Mouse (Mus musculus): Measurements from ENCODE around the gene Hyal3.
A peak's percentile ranks its signal among the peaks of the same experiment; 100 is the strongest.

The Hyal3 gene

GRCm38 (mm10) chr9:107617461-107617860 lies 36.8 kb downstream of the Hyal3 start:
- DNase-seq (ENCODE audit: low spot score) = no peak

- no peak for DNase-seq (ENCODE audit: low spot score)
These were observed 37.5 kb downstream of the Hyal3 start for GRCm38 (mm10) chr9:107618098-107618497.

GRCm38 (mm10) chr9:107618778-107619545 lies 38.3 kb downstream of the Hyal3 start:
- DNase-seq (ENCODE audit: low spot score) = peak; percentile 76

- peak; percentile 72 for DNase-seq (ENCODE audit: low spot score)
These were observed 38.9 kb downstream of the Hyal3 start for GRCm38 (mm10) chr9:107619546-107619879.

- no peak for DNase-seq (ENCODE audit: low spot score)
These were observed 40.3 kb downstream of the Hyal3 start for GRCm38 (mm10) chr9:107620954-107621353.

- DNase-seq (ENCODE audit: low spot score) = no peak
These were observed 43.9 kb downstream of the Hyal3 start for GRCm38 (mm10) chr9:107624539-107624938.

- DNase-seq (ENCODE audit: low spot score) = no peak
These were observed 44.3 kb downstream of the Hyal3 start for GRCm38 (mm10) chr9:107624951-107625350.

GRCm38 (mm10) chr9:107625351-107626128 lies 44.9 kb downstream of the Hyal3 start:
- no peak for DNase-seq (ENCODE audit: low spot score)

GRCm38 (mm10) chr9:107626158-107626843 lies 45.7 kb downstream of the Hyal3 start:
- DNase-seq (ENCODE audit: low spot score) = no peak

- peak; percentile 77 for DNase-seq (ENCODE audit: low spot score)
These were observed 46.2 kb downstream of the Hyal3 start for GRCm38 (mm10) chr9:107626844-107627277.

- no peak for DNase-seq (ENCODE audit: low spot score)
These were observed 47.0 kb downstream of the Hyal3 start for GRCm38 (mm10) chr9:107627387-107628255.

GRCm38 (mm10) chr9:107628721-107629410 lies 48.2 kb downstream of the Hyal3 start:
- no peak for DNase-seq (ENCODE audit: low spot score)

- no peak for DNase-seq (ENCODE audit: low spot score)
These were observed 48.8 kb downstream of the Hyal3 start for GRCm38 (mm10) chr9:107629411-107629730.

- DNase-seq (ENCODE audit: low spot score) = peak; percentile 37
These were observed 49.3 kb downstream of the Hyal3 start for GRCm38 (mm10) chr9:107629901-107630425.

- peak; percentile 57 for DNase-seq (ENCODE audit: low spot score)
These were observed 50.0 kb downstream of the Hyal3 start for GRCm38 (mm10) chr9:107630576-107630975.

- DNase-seq (ENCODE audit: low spot score) = no peak
These were observed 50.8 kb downstream of the Hyal3 start for GRCm38 (mm10) chr9:107631311-107631826.

- DNase-seq (ENCODE audit: low spot score) = no peak
These were observed 51.2 kb downstream of the Hyal3 start for GRCm38 (mm10) chr9:107631861-107632260.

- peak; percentile 50 for DNase-seq (ENCODE audit: low spot score)
These were observed 51.9 kb downstream of the Hyal3 start for GRCm38 (mm10) chr9:107632478-107632877.

GRCm38 (mm10) chr9:107633091-107633660 lies 52.6 kb downstream of the Hyal3 start:
- peak; percentile 80 for DNase-seq (ENCODE audit: low spot score)

GRCm38 (mm10) chr9:107633661-107634405 lies 53.2 kb downstream of the Hyal3 start:
- no peak for DNase-seq (ENCODE audit: low spot score)

All from MN1 (cell line).